Mouse (Mus musculus) lung, adult 18-20 months (tissue): Measurements from ENCODE around the gene Hoxd4.

Source experiments
- DNase-seq, 2 experiments: peaks; one replicate each; pipeline ENCODE4 v3.0.0; 2022; ENCODE audit warnings: mixed read lengths in 2 of 2

Gene Hoxd4

GRCm38 (mm10) chr2:74693432-74693827 lies 18.3 kb upstream of the Hoxd4 start:
- DNase-seq: no peak

DNA sequence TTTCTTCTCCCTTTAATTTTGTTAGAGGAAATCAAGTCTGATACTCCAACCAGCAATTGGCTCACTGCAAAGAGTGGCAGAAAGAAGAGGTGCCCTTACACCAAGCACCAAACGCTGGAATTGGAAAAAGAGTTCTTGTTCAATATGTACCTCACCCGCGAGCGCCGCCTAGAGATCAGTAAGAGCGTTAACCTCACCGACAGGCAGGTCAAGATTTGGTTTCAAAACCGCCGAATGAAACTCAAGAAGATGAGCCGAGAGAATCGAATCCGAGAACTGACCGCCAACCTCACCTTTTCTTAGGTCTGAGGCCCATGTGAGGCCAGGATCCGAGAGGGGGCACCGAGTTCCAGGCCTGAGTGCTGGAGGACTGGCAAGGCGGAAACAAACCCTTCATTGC lies 17.7 kb upstream of the Hoxd4 start:
- DNase-seq: no peak

- no peak for DNase-seq
Observed at GRCm38 (mm10) chr2:74695383-74695782, 16.3 kb upstream of the Hoxd4 start.

- DNase-seq: no peak
Observed at GRCm38 (mm10) chr2:74695813-74696430, 15.8 kb upstream of the Hoxd4 start.

DNA sequence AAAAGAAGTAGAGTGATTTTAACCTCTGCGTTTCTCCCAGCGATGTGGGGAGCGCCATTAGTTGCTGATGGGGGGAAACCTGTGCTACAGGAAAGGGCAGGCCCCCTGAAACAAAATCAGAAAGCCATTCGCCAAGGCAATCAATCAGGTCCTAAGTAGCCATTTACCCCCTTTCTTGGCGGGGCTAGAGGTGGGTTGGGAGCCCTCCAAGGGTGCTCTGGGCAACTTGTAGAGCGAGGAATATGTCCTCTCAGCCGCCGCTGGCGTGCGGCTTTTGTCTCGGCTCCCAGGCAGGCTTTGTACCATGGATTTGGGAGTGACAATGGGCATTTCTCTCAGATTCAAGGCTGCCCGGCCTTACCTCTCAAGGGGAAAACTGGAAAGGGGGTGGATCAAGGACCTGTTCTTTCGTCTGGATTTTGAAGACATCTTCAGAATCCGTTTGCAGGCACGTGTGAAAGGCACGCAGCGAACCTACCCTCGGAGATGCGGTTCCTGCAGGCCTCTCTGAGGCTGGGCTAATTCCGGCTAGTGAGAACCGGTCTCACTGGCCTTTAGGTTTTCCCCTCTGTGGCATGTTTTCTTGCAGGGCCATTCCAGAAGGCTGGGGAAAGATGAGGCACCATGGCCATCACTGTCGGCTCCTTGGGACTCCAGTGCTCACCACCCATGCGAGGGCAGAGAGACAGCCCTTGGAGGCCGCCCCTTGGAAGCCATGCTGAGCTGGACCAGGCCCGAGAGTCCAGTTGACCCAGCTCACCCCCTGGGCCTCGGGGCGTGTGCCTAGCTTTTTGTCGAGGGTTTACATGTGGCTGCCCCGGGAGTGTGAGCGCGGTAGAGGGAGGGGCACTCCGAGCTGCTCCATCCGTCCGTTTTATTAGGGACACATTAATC lies 15.0 kb upstream of the Hoxd4 start:
- DNase-seq: no peak

- DNase-seq: no peak
Observed at GRCm38 (mm10) chr2:74697567-74698121, 14.1 kb upstream of the Hoxd4 start, which contains the start of gene Hoxd9. Hoxd9 (plus strand) TSS chr2:74697727.

- DNase-seq: no peak
Observed at GRCm38 (mm10) chr2:74698201-74699052, 13.3 kb upstream of the Hoxd4 start.

GRCm38 (mm10) chr2:74699053-74699430 lies 12.7 kb upstream of the Hoxd4 start:
- no peak for DNase-seq

- no peak for DNase-seq
Observed at GRCm38 (mm10) chr2:74699664-74700545, 11.8 kb upstream of the Hoxd4 start.

DNA sequence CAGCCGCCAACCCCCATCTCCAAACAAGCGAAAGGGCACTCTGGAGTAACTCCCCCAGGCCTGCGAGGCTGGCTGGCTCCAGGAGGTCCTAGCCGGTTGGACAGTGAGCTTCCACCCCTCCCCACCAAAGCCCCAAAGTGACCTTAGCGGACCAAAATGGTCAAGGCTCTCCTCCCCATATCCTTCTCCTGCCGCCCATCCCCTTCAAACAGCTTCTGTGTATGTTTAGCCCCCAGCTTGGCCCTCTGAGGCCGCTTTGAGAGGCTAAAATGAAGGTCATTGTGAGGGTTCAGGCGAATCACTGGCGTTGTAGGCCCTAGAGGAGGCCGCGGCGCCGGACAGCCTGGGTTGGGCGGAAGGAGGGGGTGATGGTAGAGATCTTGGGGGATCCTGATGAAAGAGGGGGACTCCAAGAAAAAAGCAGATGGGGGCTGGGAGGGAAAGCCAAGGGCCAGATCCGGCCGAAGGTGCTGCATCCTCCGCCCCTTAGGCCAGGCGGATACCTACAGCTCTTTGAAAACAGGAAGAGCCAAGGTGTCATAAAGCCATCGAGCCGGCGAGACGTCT lies 11.1 kb upstream of the Hoxd4 start:
- DNase-seq: no peak

GRCm38 (mm10) chr2:74701949-74702819 lies 9.5 kb upstream of the Hoxd4 start:
- peak; percentile 49 to 53 for DNase-seq

DNA sequence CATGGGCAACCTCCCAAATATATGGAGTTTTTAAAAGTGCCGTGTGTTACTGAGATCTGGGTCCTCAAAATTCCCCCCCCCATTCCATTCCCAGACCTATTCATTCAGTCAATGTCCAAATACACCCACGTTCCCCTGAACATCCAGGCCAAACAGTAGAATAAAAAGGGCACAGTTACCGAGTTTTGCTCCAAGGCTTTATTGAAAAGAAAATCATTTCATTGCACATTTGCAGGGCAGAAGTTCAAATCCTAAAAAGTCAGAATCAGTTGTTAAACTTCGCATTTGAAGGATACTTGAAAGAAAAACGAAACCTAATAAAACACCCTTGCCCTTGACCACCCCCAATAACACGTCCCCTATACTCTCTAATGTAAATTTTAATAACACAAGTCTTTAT lies 8.9 kb upstream of the Hoxd4 start:
- no peak for DNase-seq

DNA sequence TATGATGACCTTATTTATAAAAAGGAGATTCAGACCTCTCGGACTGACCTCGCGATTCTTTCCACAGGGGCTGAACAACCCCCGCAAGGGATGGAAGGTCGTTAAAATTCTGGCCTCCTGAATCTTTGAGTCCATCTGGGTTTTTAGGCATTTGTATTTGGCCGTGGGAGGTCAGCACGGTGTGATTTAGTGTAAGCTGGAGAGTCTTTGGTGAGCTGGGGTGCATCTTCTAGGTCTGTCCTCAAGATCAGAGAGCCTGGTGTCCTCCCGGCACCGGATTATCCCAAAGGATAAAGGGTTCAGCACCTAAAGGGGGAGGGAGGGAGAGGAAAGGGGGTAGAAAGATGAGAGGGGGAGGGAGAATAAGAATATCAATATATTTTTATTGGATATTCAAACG lies 8.4 kb upstream of the Hoxd4 start:
- DNase-seq: no peak

- no peak for DNase-seq
Observed at GRCm38 (mm10) chr2:74703720-74704392, 7.9 kb upstream of the Hoxd4 start.

DNA sequence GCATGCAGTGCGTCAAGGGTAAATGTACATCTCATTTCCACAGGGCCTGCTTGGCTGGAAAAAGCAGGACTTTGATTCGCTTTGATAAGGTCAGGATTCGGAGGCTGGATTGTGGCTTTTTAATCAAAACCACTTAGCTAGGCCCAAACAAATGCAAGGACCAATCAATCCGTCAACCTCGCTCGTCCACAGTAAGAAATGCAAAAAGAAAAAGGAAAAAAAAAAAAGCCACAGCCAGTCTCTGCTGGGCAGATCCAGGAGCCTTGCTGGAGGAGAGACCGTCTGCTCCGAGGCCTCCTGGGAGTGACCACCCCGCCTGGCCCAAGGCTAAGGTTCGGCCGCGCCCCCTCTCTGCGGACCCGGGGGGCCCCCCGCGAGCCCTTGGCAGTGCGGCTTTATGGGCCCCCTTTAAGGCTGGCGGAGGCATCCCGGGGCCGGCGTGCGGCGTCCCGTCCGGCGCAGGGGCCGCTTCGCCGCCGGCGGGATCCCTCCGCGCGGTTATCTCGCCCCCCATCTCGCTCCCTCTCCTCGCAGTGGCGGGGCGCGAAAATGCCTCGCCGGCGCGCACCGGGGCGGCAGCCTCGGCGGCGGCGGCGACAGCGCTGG lies 7.2 kb upstream of the Hoxd4 start, which contains the start of gene Hoxd8:
Hoxd8 (plus strand) TSS at position 223 of the 606 bp plus-strand sequence.
- DNase-seq: no peak

DNA sequence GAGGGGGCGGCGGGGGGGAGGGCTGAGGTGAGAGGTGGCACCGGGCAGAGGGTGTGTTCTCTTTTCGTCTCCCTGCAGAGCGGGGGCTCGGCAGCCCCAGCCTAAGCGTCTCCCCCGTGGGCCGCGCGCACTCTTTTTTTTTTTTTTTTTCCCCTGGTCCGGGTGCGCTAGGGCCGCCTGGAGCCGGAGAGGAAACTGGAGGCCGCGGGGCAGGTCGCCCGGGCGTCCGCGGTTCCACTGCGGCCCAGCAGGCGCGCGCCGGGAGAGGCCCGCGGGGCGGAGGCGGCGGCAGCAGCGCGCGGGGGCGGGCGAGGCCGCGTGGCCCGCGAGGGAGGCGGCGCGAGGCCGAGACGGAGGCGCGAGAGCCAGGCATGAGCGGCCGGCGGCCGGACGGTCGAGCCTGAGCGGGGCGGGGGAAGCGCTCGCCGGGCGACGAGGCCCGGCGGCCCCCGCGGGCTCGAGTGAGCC lies 6.7 kb upstream of the Hoxd4 start:
- no peak for DNase-seq

GRCm38 (mm10) chr2:74705467-74706089 lies 6.2 kb upstream of the Hoxd4 start:
- no peak for DNase-seq

GRCm38 (mm10) chr2:74706393-74706960 lies 5.3 kb upstream of the Hoxd4 start:
- no peak for DNase-seq
